Mouse (Mus musculus): ENCODE results near the gene Agtpbp1. TPM values are rescaled to one million over a fixed set of nuclear protein-coding genes. Genes with fewer than 3 reads are reported as not detected.

Gene Agtpbp1
- polyA plus RNA-seq, 1 experiment from 2014 or later = 10.6 TPM

- Histone ChIP-seq H3K27me3 (ENCODE audit: control insufficient read depth, insufficient read depth, low read length) (no peaks in the 10 kb centered on the region), H3K36me3 (ENCODE audit: control insufficient read depth, insufficient read depth, low read length) (no peaks in the 10 kb centered on the region), H3K4me1 (ENCODE audit: control insufficient read depth, insufficient read depth, low read length) (0 out of 2 replicates have a peak, but pooled peaks cover 3% of the 10 kb centered on the region), H3K27ac (replicated peaks; ENCODE audit: low read depth, low read length) (no peak overlapping the region), H3K4me2 (ENCODE audit: low read depth, severe bottlenecking) (no peak overlapping the region), H3K9ac (ENCODE audit: low read length) (no peak overlapping the region), H3K4me3 (ENCODE audit: low read depth, low read length) (no peak overlapping the region), H3K9me3 (ENCODE audit: control insufficient read depth, low read length) (peaks cover 3% of the 10 kb centered on the region; the same call in 1 of the 2 replicates)
- DNase-seq (ENCODE audit: low spot score) = no peak
- 82% methylated on average over 5 of the region's 5 CpGs for WGBS
- ATAC-seq (ENCODE audit: insufficient number of reproducible peaks, low FRiP score, low TSS enrichment, low read depth) = no peak
These were observed 86.8 kb downstream of the Agtpbp1 start for GRCm38 (mm10) chr13:59498191-59498590.

- no peak overlapping the region for H3K9ac ChIP-seq (ENCODE audit: low read length)
- no peaks in the 10 kb centered on the region for H3K27me3 ChIP-seq (ENCODE audit: control insufficient read depth, insufficient read depth, low read length)
- H3K27ac ChIP-seq (replicated peaks; ENCODE audit: low read depth, low read length) = no peak overlapping the region
- H3K9me3 ChIP-seq (ENCODE audit: control insufficient read depth, low read length) = peaks cover 3% of the 10 kb centered on the region; the same call in 1 of the 2 replicates
- DNase-seq (ENCODE audit: low spot score) = peak; percentile 34
- H3K4me2 ChIP-seq (ENCODE audit: low read depth, severe bottlenecking) = no peak overlapping the region
- H3K36me3 ChIP-seq (ENCODE audit: control insufficient read depth, insufficient read depth, low read length) = no peaks in the 10 kb centered on the region
- no peak for ATAC-seq (ENCODE audit: insufficient number of reproducible peaks, low FRiP score, low TSS enrichment, low read depth)
- H3K4me1 ChIP-seq (ENCODE audit: control insufficient read depth, insufficient read depth, low read length) = 0 out of 2 replicates have a peak, but pooled peaks cover 3% of the 10 kb centered on the region
- WGBS = 17% methylated on average over 8 of the region's 8 CpGs
- no peak overlapping the region for H3K4me3 ChIP-seq (ENCODE audit: low read depth, low read length)
These were observed 89.2 kb downstream of the Agtpbp1 start for GRCm38 (mm10) chr13:59495839-59496238.

DNA sequence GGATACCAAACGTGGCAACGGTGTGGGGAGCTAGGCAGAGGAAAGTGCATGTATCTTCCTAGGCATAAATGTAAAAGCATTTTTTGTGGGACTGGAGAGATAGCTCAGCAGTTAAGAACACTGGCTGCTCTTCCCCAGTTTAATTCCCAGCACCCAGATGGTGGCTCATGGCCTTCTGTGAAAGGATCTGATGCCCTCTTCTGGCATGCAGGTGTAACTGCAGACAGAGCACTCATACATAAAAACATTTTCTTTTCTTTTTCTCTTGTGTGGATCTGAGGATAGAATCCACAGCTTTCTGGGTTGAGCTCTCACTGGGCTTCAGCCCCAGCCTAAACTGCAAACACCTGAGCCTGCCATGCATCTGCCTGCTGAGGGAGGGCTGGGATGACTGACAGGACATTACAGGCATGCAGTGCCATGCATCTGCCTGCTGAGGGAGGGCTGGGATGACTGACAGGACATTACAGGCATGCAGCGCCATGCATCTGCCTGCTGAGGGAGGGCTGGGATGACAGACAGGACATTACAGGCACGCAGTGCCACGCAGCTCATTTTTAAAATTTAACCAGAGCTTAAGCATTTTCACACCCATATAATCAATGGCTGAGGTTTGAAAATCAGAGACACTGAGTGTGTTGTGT, 90.3 kb downstream of the Agtpbp1 start:
- Histone ChIP-seq H3K4me1 (ENCODE audit: control insufficient read depth, insufficient read depth, low read length) (0 out of 2 replicates have a peak, but pooled peaks cover 3% of the 10 kb centered on the region), H3K4me3 (ENCODE audit: low read depth, low read length) (no peak overlapping the region), H3K4me2 (ENCODE audit: low read depth, severe bottlenecking) (no peak overlapping the region), H3K9me3 (ENCODE audit: control insufficient read depth, low read length) (peaks cover 3% of the 10 kb centered on the region; the same call in 1 of the 2 replicates), H3K27me3 (ENCODE audit: control insufficient read depth, insufficient read depth, low read length) (no peaks in the 10 kb centered on the region), H3K27ac (replicated peaks; ENCODE audit: low read depth, low read length) (no peak overlapping the region), H3K9ac (ENCODE audit: low read length) (no peak overlapping the region), H3K36me3 (ENCODE audit: control insufficient read depth, insufficient read depth, low read length) (no peaks in the 10 kb centered on the region)
- WGBS = 83% methylated on average over 5 of the region's 5 CpGs
- no peak for ATAC-seq (ENCODE audit: insufficient number of reproducible peaks, low FRiP score, low TSS enrichment, low read depth)
- DNase-seq (ENCODE audit: low spot score) = no peak

GRCm38 (mm10) chr13:59490726-59491125, 94.3 kb downstream of the Agtpbp1 start:
- Histone ChIP-seq H3K27ac (replicated peaks; ENCODE audit: low read depth, low read length) (no peak overlapping the region), H3K27me3 (ENCODE audit: control insufficient read depth, insufficient read depth, low read length) (no peaks in the 10 kb centered on the region), H3K9me3 (ENCODE audit: control insufficient read depth, low read length) (peaks cover 3% of the 10 kb centered on the region; the same call in 1 of the 2 replicates), H3K4me3 (ENCODE audit: low read depth, low read length) (no peak overlapping the region), H3K4me2 (ENCODE audit: low read depth, severe bottlenecking) (no peak overlapping the region), H3K4me1 (ENCODE audit: control insufficient read depth, insufficient read depth, low read length) (no peaks in the 10 kb centered on the region), H3K9ac (ENCODE audit: low read length) (no peak overlapping the region), H3K36me3 (ENCODE audit: control insufficient read depth, insufficient read depth, low read length) (no peaks in the 10 kb centered on the region)
- DNase-seq (ENCODE audit: low spot score) = no peak
- WGBS = 78% methylated on average over 4 of the region's 4 CpGs
- ATAC-seq (ENCODE audit: insufficient number of reproducible peaks, low FRiP score, low TSS enrichment, low read depth) = no peak

DNA sequence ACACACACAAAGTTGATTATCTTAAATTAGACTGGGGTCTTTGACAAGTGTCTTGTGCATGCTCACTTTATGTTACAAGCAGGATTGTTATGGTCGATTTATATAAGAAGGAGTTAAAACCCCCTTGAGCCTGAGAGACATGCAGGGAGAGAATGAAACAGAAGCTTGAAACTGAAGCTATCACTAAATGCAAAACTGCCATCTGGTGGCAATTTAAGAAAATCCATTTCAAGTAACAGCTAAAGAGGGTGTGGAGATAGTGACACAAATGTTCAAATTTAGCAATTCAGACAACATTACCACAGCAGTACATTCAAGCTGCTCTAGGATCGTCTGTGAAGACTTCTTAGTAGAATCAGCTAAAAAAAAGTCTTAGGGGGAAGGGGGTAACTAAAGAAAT, 95.9 kb downstream of the Agtpbp1 start:
- H3K27ac ChIP-seq (replicated peaks; ENCODE audit: low read depth, low read length) = no peak overlapping the region
- no peak overlapping the region for H3K4me3 ChIP-seq (ENCODE audit: low read depth, low read length)
- no peaks in the 10 kb centered on the region for H3K9me3 ChIP-seq (ENCODE audit: control insufficient read depth, low read length)
- no peak overlapping the region for H3K9ac ChIP-seq (ENCODE audit: low read length)
- H3K36me3 ChIP-seq (ENCODE audit: control insufficient read depth, insufficient read depth, low read length) = no peaks in the 10 kb centered on the region
- DNase-seq (ENCODE audit: low spot score) (no peak), ATAC-seq (ENCODE audit: insufficient number of reproducible peaks, low FRiP score, low TSS enrichment, low read depth) (no peak)
- 61% methylated on average over 2 of the region's 2 CpGs for WGBS
- H3K4me2 ChIP-seq (ENCODE audit: low read depth, severe bottlenecking) = no peak overlapping the region
- no peaks in the 10 kb centered on the region for H3K4me1 ChIP-seq (ENCODE audit: control insufficient read depth, insufficient read depth, low read length)
- no peaks in the 10 kb centered on the region for H3K27me3 ChIP-seq (ENCODE audit: control insufficient read depth, insufficient read depth, low read length)

GRCm38 (mm10) chr13:59487287-59487686, 97.7 kb downstream of the Agtpbp1 start:
- H3K4me1 ChIP-seq (ENCODE audit: control insufficient read depth, insufficient read depth, low read length) = no peaks in the 10 kb centered on the region
- no peaks in the 10 kb centered on the region for H3K9me3 ChIP-seq (ENCODE audit: control insufficient read depth, low read length)
- H3K4me3 ChIP-seq (ENCODE audit: low read depth, low read length) = no peak overlapping the region
- H3K27me3 ChIP-seq (ENCODE audit: control insufficient read depth, insufficient read depth, low read length) = no peaks in the 10 kb centered on the region
- H3K4me2 ChIP-seq (ENCODE audit: low read depth, severe bottlenecking) = no peak overlapping the region
- no peak for DNase-seq (ENCODE audit: low spot score)
- no peak overlapping the region for H3K9ac ChIP-seq (ENCODE audit: low read length)
- no peak for ATAC-seq (ENCODE audit: insufficient number of reproducible peaks, low FRiP score, low TSS enrichment, low read depth)
- H3K27ac ChIP-seq (replicated peaks; ENCODE audit: low read depth, low read length) = no peak overlapping the region
- WGBS = 94% methylated on average over 8 of the region's 8 CpGs
- no peaks in the 10 kb centered on the region; the same call in 1 of the 2 replicates for H3K36me3 ChIP-seq (ENCODE audit: control insufficient read depth, insufficient read depth, low read length)

- Histone ChIP-seq H3K36me3 (ENCODE audit: control insufficient read depth, insufficient read depth, low read length) (no peaks in the 10 kb centered on the region; the same call in 1 of the 2 replicates), H3K4me1 (ENCODE audit: control insufficient read depth, insufficient read depth, low read length) (no peaks in the 10 kb centered on the region), H3K9ac (ENCODE audit: low read length) (no peak overlapping the region), H3K9me3 (ENCODE audit: control insufficient read depth, low read length) (no peaks in the 10 kb centered on the region), H3K27me3 (ENCODE audit: control insufficient read depth, insufficient read depth, low read length) (no peaks in the 10 kb centered on the region), H3K27ac (replicated peaks; ENCODE audit: low read depth, low read length) (no peak overlapping the region), H3K4me2 (ENCODE audit: low read depth, severe bottlenecking) (no peak overlapping the region), H3K4me3 (ENCODE audit: low read depth, low read length) (no peak overlapping the region)
- WGBS = 88% methylated on average over 5 of the region's 5 CpGs
- DNase-seq (ENCODE audit: low spot score) = no peak
- no peak for ATAC-seq (ENCODE audit: insufficient number of reproducible peaks, low FRiP score, low TSS enrichment, low read depth)
These were observed 98.8 kb downstream of the Agtpbp1 start for GRCm38 (mm10) chr13:59486243-59486642.

DNA sequence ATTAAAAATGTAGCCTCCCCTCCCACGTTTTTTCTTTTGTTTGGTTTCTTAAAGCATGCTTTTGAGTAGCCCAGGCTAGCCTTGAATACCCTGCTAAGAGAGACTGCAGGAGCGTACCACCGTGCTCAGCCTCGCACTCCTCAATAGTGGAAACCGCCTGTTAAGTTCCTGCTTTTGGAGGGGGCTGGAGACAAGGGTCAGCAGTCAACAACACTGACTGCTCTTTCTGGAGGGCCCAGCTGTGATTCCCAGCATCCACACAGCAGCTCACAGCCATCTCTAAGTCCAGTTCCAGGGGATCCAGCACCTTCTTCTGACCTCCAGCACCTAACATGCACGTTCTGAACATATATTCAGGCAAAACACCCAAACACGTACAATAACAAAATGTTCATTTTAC, 99.6 kb downstream of the Agtpbp1 start:
- no peak overlapping the region for H3K4me2 ChIP-seq (ENCODE audit: low read depth, severe bottlenecking)
- ATAC-seq (ENCODE audit: insufficient number of reproducible peaks, low FRiP score, low TSS enrichment, low read depth) (no peak), DNase-seq (ENCODE audit: low spot score) (no peak)
- 89% methylated on average over 7 of the region's 7 CpGs for WGBS
- H3K36me3 ChIP-seq (ENCODE audit: control insufficient read depth, insufficient read depth, low read length) = no peaks in the 10 kb centered on the region; the same call in 1 of the 2 replicates
- no peak overlapping the region for H3K9ac ChIP-seq (ENCODE audit: low read length)
- no peak overlapping the region for H3K27ac ChIP-seq (replicated peaks; ENCODE audit: low read depth, low read length)
- no peaks in the 10 kb centered on the region for H3K4me1 ChIP-seq (ENCODE audit: control insufficient read depth, insufficient read depth, low read length)
- no peaks in the 10 kb centered on the region for H3K27me3 ChIP-seq (ENCODE audit: control insufficient read depth, insufficient read depth, low read length)
- no peak overlapping the region for H3K4me3 ChIP-seq (ENCODE audit: low read depth, low read length)
- no peaks in the 10 kb centered on the region for H3K9me3 ChIP-seq (ENCODE audit: control insufficient read depth, low read length)

DNA sequence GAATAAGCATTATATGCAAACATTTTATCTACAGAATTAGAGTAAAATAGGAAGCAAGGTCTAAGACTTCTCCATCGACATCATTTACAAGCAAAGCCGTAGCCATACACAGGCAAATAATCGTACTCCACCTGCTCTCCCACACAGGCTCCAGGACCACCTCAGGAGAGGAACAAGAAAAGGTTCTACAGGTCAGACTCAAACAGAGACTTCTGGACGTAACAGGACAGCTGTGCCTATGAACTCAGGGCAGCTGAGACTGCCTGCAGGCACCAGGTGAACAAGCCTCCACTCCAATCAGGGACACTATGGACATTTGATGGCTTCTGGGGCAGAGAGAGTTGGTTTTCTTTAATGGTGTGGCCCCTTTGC, 103.6 kb downstream of the Agtpbp1 start:
- Histone ChIP-seq H3K4me1 (ENCODE audit: control insufficient read depth, insufficient read depth, low read length) (no peaks in the 10 kb centered on the region), H3K4me3 (ENCODE audit: low read depth, low read length) (no peak overlapping the region), H3K27ac (replicated peaks; ENCODE audit: low read depth, low read length) (no peak overlapping the region), H3K4me2 (ENCODE audit: low read depth, severe bottlenecking) (no peak overlapping the region), H3K9ac (ENCODE audit: low read length) (no peak overlapping the region), H3K27me3 (ENCODE audit: control insufficient read depth, insufficient read depth, low read length) (no peaks in the 10 kb centered on the region), H3K36me3 (ENCODE audit: control insufficient read depth, insufficient read depth, low read length) (peaks cover 2% of the 10 kb centered on the region; the same call in 1 of the 2 replicates), H3K9me3 (ENCODE audit: control insufficient read depth, low read length) (no peaks in the 10 kb centered on the region)
- 89% methylated on average over 4 of the region's 4 CpGs for WGBS
- no peak for DNase-seq (ENCODE audit: low spot score)
- no peak for ATAC-seq (ENCODE audit: insufficient number of reproducible peaks, low FRiP score, low TSS enrichment, low read depth)

Data from limb, embryonic 11.5 days (tissue).